Mouse (Mus musculus) stomach, adult 2 months (tissue): ENCODE measurements around the gene Arf5. TPM values are rescaled to one million over a fixed set of nuclear protein-coding genes. Genes with fewer than 3 reads are reported as not detected.

Source experiments
- polyA plus RNA-seq: library from polyadenylated mRNA; depleted of rRNA; stranded (reverse); fragments of >200 nt; gene quantifications from 2 replicates; pipeline ENCODE4 v1.2.3, GENCODE M21; 2012; rRNA removed

Gene Arf5
- polyA plus RNA-seq = 341 and 679 TPM in 2 replicates

DNA sequence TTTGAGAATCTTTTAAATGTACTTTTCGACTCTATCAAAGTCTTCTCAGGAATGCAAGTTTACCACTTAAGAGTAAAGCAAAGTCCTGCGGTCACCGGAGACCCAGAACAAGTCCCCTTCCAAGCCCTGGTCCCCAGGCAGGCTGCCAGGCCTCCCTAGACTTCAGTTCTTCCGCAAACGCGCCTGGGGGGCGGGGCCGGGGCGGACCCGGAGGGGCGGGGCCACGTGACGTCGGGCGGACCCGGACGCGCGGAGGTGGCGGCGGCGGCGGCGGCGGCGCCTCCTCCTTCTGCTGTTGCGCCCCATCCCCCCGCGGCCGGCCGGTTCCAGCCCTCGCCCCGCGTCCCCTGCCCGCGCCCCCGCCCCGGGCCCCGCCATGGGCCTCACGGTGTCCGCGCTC lies at the start of gene Arf5:
Gene Arf5, plus strand, starts transcription at position 248 of the 400 bp plus-strand sequence.

DNA sequence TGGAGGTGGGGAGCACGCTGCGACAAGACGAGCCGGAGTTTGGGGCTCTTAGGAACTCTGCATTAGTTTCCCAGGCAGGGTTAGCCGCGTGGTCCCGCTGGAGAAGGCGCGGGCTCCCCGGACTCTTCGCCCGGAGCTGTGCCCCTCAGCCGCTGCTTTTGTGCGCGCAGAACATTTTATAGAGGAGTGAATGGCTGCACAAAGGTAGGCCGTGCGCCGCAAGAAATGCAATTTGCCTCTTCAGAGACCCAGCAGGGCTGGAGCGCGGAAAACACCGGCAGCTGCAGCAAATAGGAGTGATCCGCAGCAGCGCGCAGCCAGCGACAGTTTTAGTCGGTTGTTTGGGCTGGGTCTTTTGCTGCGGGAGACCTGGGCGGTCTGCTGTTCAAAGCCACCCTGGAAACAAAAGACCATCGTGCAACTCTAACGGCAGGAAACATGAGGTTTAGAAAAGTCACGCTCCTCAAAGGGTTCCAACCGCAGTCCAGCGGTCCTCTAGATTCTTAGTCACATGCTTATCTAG lies 25.6 kb upstream of the Arf5 start, which contains the start of gene Zfp800:
Gene Zfp800, minus strand, starts transcription at position 325 of the 523 bp plus-strand sequence.

DNA sequence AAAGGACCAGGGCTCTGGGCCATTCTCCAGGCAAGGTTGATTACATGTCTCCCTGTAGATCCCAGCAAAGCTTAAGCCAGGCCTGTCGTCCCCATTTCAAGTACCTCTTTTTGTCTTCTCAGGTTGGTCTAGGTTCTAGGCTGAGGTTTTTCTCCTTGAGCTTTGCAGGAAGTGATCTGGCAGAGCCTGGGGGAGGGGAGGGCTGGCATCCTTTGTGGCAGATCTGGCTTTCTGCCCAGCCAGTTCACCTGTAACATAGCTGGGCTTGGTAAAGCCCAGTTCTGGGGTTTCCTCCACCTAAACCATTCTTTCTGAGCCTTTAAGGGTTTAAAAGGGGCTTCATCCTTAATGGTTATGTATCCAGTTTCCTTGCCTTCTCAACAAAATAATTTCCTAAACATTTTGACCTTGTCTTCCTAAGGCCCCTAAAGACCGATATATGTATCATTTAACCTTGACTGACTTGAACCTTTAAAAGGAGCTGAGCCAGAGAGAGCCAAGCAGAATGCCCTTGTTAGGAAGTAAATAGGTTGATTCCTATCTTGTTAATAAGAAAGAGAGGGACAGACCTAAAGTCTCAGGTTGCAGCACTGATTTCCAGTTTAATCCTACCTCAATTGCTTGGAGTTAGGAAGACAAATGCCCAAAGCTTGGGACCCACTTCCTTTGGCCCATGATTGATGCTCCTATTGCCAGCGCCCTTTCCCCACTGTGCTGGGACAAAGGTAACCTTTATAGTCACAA lies 3.9 kb downstream of the Arf5 start, which contains the start of gene Fscn3:
Gene Fscn3, plus strand, starts transcription at position 694 of the 744 bp plus-strand sequence.

GRCm38 (mm10) chr6:28428290-28428689 lies 4.9 kb downstream of the Arf5 start, which contains the start of gene Gcc1:
Gene Gcc1 (minus strand): TSS chr6:28428390.

DNA sequence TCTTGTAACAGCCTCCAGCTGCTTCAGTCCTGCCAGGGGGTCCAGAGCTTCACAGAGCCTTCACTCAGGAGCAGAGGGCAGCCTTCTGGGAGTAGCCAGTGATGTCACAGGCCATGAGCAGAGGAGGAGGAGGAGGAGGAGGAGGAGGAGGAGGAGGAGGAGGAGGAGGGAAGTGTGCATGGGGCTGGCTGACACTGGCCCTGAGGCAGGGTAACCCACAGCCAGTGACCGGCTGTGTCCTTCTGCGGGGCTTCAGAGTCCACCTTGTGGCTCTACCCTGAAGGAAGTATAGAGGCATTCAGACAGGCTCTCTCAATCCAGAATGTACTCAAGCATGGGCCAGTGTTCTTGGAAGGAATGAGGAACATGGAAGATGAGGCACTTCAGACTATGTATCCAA lies 25.9 kb downstream of the Arf5 start, which contains the start of gene Pax4:
Gene Pax4, minus strand, starts transcription at position 101 of the 400 bp plus-strand sequence.

DNA sequence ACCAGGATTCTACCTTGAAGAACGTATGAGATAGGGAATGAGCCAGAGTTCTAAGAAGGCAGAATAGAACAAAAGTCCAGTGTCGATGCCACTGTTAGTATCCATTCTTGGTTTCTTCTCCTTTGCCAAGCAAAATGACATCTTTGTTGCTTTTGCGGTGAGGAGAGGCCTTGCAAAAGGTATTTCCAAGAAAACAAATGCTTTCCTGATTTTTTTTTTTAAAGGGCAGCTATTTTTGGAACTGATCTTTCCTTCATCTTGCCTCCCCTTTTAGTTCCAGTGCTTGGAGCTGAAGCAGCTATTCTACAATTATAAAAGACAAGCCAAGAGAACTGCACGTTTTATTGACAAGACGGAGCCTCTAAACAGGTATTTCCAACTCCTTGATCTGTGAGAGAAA lies 51.5 kb downstream of the Arf5 start, which contains the start of gene Snd1:
Gene Snd1, plus strand, starts transcription at position 301 of the 400 bp plus-strand sequence.

Other genes starting within 250 kb of the Arf5 start
- gene Zfp800, start 25.6 kb upstream of the Arf5 start, polyA plus RNA-seq = 0.66 and 1.1 TPM in 2 replicates
- gene Fscn3, start 4.2 kb downstream of the Arf5 start, polyA plus RNA-seq = 0.10 TPM in 1 of 2 replicates, not detected in the other
- 2.8 and 3.8 TPM in 2 replicates for gene Gcc1, start 4.8 kb downstream of the Arf5 start, polyA plus RNA-seq
- not detected in 2 replicates for gene Pax4, start 25.8 kb downstream of the Arf5 start, polyA plus RNA-seq
- 51.5 and 58.1 TPM in 2 replicates for gene Snd1, start 51.6 kb downstream of the Arf5 start, polyA plus RNA-seq